Mouse (Mus musculus) embryonic facial prominence, embryonic 11.5 days (tissue): ENCODE data around the gene Gm19345. TPM values are rescaled to one million over a fixed set of nuclear protein-coding genes. Genes with fewer than 3 reads are reported as not detected.

ENCODE experiments used
- ATAC-seq: fragments of 200-750 bp; cut with Nextera tagmentation; replicated peaks from 2 replicates; pipeline ENCODE4 v1.8.0; 2017; ENCODE audit warnings: low read depth; ENCODE audit not compliant: insufficient number of reproducible peaks, low FRiP score, low TSS enrichment
- DNase-seq: peaks from one replicate; pipeline ENCODE4 v3.0.0-alpha.2; 2015; ENCODE audit warnings: low spot score
- H3K27ac ChIP-seq: fragments of 300-500 bp; sonication (generic); replicated peaks from 2 replicates; pipeline ENCODE4 v1.5.1; 2014; ENCODE audit warnings: mild to moderate bottlenecking, low read depth, low read length, control low read depth
- H3K27me3 ChIP-seq: fragments of 300-500 bp; sonication (generic); 2 replicates; pipeline ENCODE4 v1.6.1; 2014; ENCODE audit warnings: mild to moderate bottlenecking, low read length, moderate library complexity, mixed read lengths; ENCODE audit not compliant: control insufficient read depth, insufficient read depth
- H3K36me3 ChIP-seq: fragments of 300-500 bp; sonication (generic); replicated peaks from 2 replicates; pipeline ENCODE4 v1.6.1; 2014; ENCODE audit warnings: low read depth, mild to moderate bottlenecking, low read length, moderate library complexity, mixed read lengths; ENCODE audit not compliant: control insufficient read depth, insufficient read depth
- H3K4me1 ChIP-seq: fragments of 300-500 bp; sonication (generic); 2 replicates; pipeline ENCODE4 v1.6.1; 2014; ENCODE audit warnings: low read length, mixed read lengths; ENCODE audit not compliant: control insufficient read depth, insufficient read depth
- H3K4me2 ChIP-seq: fragments of 300-500 bp; sonication (generic); 2 replicates; pipeline ENCODE4 v1.6.1; 2014; ENCODE audit warnings: low read depth, mild to moderate bottlenecking, control low read depth, low read length, moderate library complexity
- H3K4me3 ChIP-seq: fragments of 300-500 bp; sonication (generic); 2 replicates; pipeline ENCODE4 v1.5.1; 2014; ENCODE audit warnings: low read depth, low read length, control low read depth
- H3K9ac ChIP-seq: fragments of 300-500 bp; sonication (generic); replicated peaks from 2 replicates; pipeline ENCODE4 v1.6.1; 2014; ENCODE audit warnings: mild to moderate bottlenecking, control low read depth, low read length
- H3K9me3 ChIP-seq: fragments of 300-500 bp; sonication (generic); replicated peaks from 2 replicates; pipeline ENCODE4 v1.6.1; 2016; ENCODE audit warnings: mild to moderate bottlenecking, low read length, inconsistent platforms, mixed read lengths; ENCODE audit not compliant: control insufficient read depth
- WGBS: fragments of 180-500 bp; shearing (Covaris S2); extraction: QIAGEN DNeasy Blood & Tissue Kit; methylation state at CpG from one replicate; pipeline ENCODE4 v1.1.7; 2014; 5-methylcytosine and 5-hydroxymethylcytosine counted together
- polyA plus RNA-seq: library from polyadenylated mRNA; unstranded; fragments of >200 nt; fragmentation: Nextera tagmentation; extraction: Ambion mirVana; gene quantifications from 2 replicates; pipeline ENCODE4 v1.2.1, GENCODE M21; 2014

Gene Gm19345
- not detected in 2 replicates for polyA plus RNA-seq

DNA sequence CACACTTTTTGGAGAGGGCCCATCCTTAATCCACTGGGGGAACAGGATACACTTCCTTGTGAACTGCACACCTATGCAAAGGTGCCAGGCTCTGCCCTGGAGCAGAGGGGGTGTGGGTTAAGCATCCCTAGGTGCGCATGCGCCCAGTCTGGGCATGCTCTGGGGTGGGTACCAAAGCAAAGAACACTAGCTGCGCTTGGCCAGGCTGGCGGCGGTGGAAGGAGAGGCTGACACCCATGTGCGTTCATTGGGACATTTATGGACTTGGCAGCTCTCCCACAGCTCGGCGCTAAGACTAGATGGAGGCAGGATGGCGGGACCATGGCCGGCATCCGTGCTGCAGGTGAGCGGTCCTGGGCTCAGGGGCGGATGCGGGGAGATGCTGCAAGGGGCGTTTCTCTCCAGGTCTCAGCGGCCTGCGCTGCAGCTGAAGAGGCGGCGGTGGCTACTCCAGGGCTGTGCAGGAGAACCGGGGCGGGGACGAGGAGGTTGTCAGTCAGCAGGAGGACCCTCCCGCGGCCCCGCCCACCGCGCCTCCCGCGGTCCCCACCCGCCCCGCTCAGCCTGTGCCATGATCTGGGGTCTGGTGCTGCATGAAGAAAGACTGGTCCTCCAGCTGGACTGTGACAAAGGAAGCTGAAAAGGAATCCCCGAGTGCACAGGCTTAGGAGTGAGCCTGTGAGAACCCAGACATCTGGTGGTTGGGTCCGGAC, at the start of gene Gm19345:
Gene Gm19345, plus strand, starts transcription at position 146 of the 713 bp plus-strand sequence.
- Histone ChIP-seq H3K4me2 (peak within 1 kb of the TSS; percentile 37), H3K27me3 (peaks cover 9% of the 10 kb centered on the region; the same call in 1 of the 2 replicates), H3K4me3 (no peak within 1 kb of the TSS), H3K9ac (0 out of 2 replicates have a peak within 1 kb of the TSS, but pooled peaks have one; percentile 18), H3K27ac (no peak within 1 kb of the TSS), H3K9me3 (no peaks in the 10 kb centered on the region), H3K4me1 (no peaks in the 10 kb centered on the region; the same call in 1 of the 2 replicates), H3K36me3 (no peaks in the 10 kb centered on the region)
- ATAC-seq (peak; percentile 26; the same call in 1 of the 2 replicates), DNase-seq (peak; percentile 62)
- 3% methylated on average over 33 of the region's 33 CpGs for WGBS

DNA sequence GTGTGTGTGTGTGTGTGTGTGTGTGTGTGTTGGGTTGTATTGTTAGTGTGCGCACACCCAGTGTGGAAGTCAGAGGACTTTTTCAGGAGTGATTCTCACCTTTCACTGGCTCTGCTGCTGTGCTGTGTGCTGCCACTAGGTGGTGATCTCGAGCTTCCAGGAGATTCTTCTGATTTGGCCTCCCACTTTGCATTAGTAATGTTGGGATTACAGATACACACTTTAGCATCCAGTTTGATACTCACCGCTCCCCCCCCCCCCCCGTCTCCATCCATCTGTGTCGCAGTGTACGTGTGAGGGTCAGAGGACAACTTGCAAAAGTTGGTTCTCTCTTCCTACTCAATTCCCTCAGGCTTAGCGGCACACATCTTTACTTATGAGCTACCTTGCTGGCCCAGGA, 48.8 kb upstream of the Gm19345 start:
- H3K4me1 ChIP-seq = no peaks in the 10 kb centered on the region
- 18% methylated on average over 7 of the region's 7 CpGs for WGBS
- no peaks in the 10 kb centered on the region for H3K27me3 ChIP-seq
- no peak overlapping the region for H3K27ac ChIP-seq
- H3K4me2 ChIP-seq = no peak overlapping the region
- DNase-seq (peak; percentile 84), ATAC-seq (no peak)
- no peaks in the 10 kb centered on the region for H3K36me3 ChIP-seq
- no peaks in the 10 kb centered on the region; the same call in 1 of the 2 replicates for H3K9me3 ChIP-seq
- H3K4me3 ChIP-seq = no peak overlapping the region
- no peak overlapping the region for H3K9ac ChIP-seq

DNA sequence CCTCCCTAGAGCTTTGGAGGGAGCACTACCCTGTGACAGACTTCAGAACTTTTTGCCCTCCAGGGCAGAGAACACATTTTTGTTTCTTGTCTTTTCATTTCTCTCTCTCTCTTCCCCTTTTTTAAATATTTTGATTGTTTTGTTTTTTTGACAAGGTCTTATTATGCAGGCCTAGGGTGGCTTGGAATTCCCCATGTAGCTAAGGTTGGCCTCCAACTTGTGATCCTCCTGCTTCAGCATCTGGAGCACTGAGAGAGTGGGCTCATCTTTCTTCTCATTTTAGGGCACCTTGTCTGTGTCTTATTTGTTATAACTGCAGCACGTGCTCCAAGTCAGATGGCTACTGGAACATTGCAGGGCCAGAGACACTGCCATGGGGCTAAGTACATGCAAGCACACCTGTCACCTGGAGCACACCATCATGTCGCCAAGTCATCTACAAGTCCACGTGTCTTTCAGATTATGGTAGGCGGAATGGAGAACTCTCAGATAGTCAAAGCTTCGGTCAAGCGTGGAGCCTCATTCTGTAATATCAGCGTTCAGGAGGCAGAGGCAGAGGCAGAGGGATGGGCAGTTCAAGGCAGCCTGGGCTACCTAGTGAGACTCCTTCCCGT, 45.3 kb upstream of the Gm19345 start:
- 86% methylated on average over 8 of the region's 8 CpGs for WGBS
- no peak overlapping the region for H3K27ac ChIP-seq
- no peaks in the 10 kb centered on the region; the same call in 1 of the 2 replicates for H3K9me3 ChIP-seq
- DNase-seq = no peak
- no peaks in the 10 kb centered on the region for H3K4me1 ChIP-seq
- H3K27me3 ChIP-seq = peaks cover 31% of the 10 kb centered on the region
- ATAC-seq = no peak
- H3K36me3 ChIP-seq = no peaks in the 10 kb centered on the region
- no peak overlapping the region for H3K4me3 ChIP-seq
- no peak overlapping the region for H3K4me2 ChIP-seq
- no peak overlapping the region for H3K9ac ChIP-seq

DNA sequence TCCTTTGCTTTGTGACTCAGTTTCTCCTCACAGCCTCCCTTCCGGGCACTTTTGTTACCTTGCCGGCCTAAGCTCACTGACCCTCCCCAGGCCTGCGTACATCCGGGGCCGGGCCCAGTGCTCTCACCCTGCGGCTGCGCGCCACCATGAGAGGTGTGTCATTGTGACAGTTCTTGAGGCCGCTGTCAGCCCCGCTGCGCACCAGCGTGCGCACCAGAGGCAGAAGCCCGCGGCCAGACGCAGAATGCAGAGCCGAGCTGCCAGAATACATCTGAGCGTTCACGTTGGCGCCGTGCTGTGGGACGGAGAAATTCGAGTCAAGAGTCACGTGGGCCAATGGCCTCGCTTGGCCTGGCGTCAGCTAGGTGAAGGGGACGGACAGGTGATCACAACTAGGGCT, 42.4 kb upstream of the Gm19345 start:
- peak overlapping the region; percentile 15; the same call in 1 of the 2 replicates for H3K9ac ChIP-seq
- H3K4me2 ChIP-seq = peak overlapping the region; percentile 36
- DNase-seq = no peak
- peaks cover 37% of the 10 kb centered on the region for H3K27me3 ChIP-seq
- no peak for ATAC-seq
- no peaks in the 10 kb centered on the region; the same call in 1 of the 2 replicates for H3K9me3 ChIP-seq
- WGBS = 3% methylated on average over 27 of the region's 27 CpGs
- no peak overlapping the region for H3K27ac ChIP-seq
- H3K36me3 ChIP-seq = no peaks in the 10 kb centered on the region
- 0 out of 2 replicates have a peak overlapping the region, but pooled peaks have one; percentile 11 for H3K4me3 ChIP-seq
- H3K4me1 ChIP-seq = no peaks in the 10 kb centered on the region

DNA sequence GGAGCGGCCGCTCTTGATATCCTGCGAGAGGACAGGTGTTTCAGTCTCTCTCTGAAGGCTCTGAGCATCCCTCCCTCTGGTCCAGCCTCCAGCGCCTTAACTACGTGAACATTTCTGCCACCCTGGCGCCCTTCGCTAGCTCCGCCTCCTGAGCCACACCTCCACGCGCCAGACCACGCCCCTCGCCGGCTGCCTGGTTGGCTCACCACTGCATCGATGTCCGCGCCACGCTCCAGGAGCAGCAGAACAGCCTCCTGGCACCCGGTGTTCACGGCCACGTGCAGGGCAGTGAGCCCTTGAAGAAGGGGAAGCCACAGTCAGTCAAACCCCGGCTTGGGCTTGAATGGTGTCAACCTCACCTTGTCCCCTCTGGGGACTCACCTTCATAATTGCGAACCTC, 40.7 kb upstream of the Gm19345 start:
- Histone ChIP-seq H3K4me2 (peak overlapping the region; percentile 17; the same call in 1 of the 2 replicates), H3K4me3 (0 out of 2 replicates have a peak overlapping the region, but pooled peaks have one; percentile 11), H3K9ac (no peak overlapping the region), H3K27me3 (peaks cover 37% of the 10 kb centered on the region), H3K36me3 (no peaks in the 10 kb centered on the region), H3K9me3 (no peaks in the 10 kb centered on the region), H3K4me1 (no peaks in the 10 kb centered on the region), H3K27ac (no peak overlapping the region)
- ATAC-seq (peak; percentile 15; the same call in 1 of the 2 replicates), DNase-seq (peak; percentile 57)
- WGBS = 2% methylated on average over 22 of the region's 22 CpGs

DNA sequence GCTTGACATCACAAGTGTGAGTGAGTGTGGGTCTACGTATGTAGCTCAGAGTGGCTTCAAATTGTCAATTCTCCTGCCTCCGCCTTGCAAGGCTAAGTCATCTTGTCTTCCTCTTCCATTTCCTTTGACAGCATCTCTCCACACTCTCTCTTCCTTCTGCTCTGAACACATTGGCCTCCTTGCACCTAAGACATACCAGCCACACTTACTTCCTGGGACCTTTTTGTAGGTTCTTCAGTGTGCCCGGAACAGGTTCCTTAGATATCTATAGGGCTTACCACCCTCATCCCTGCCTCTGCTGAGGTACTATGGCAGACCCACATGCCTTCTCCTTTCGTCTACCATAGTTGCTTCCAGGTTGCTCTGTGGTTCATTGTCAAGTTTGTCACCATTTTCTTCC, 38.6 kb upstream of the Gm19345 start:
- no peak overlapping the region for H3K4me2 ChIP-seq
- no peak overlapping the region for H3K9ac ChIP-seq
- WGBS = 85% methylated on average over 4 of the region's 4 CpGs
- DNase-seq (no peak), ATAC-seq (no peak)
- peaks cover 8% of the 10 kb centered on the region for H3K4me1 ChIP-seq
- no peak overlapping the region for H3K27ac ChIP-seq
- H3K36me3 ChIP-seq = no peaks in the 10 kb centered on the region
- no peaks in the 10 kb centered on the region for H3K9me3 ChIP-seq
- H3K4me3 ChIP-seq = no peak overlapping the region
- H3K27me3 ChIP-seq = peaks cover 36% of the 10 kb centered on the region

DNA sequence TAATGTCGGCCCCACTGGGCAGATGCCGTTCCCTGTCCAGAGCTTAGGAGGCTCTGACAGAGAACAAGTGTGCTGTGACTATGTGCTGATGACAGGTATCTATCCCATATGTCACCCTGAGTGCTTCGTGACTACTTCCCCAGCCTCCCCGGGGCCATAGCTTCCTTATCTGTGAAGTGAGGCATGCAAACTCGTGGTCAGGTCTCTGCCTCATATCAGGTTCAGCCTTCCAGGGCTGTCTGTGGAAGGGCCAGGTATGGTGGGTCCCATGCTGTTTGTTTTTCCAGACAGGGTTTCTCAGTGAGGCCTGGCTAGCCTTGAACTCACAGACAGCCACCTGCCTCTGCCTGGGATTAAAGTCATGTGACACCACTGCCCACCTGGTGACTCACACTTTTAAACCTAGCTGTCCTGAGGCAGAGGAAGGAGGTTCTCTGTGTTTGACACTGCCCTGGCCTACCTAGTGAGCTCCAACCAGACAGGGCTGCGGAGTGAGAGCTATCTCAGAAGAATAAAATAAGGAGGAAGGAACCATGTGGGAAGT, 38.2 kb upstream of the Gm19345 start:
- Histone ChIP-seq H3K27me3 (peaks cover 33% of the 10 kb centered on the region), H3K4me3 (no peak overlapping the region), H3K9ac (no peak overlapping the region), H3K9me3 (no peaks in the 10 kb centered on the region), H3K4me1 (peaks cover 8% of the 10 kb centered on the region), H3K36me3 (no peaks in the 10 kb centered on the region), H3K4me2 (no peak overlapping the region), H3K27ac (no peak overlapping the region)
- WGBS = 77% methylated on average over 6 of the region's 6 CpGs
- ATAC-seq (no peak), DNase-seq (no peak)
